Mouse (Mus musculus) E14TG2a.4 (cell line): ENCODE measurements at regions not wholly inside any gene's neighbourhood (a gene's known extent, or its start where the extent isn't known, plus 50 kb on each side); places are given as distances from the start of the nearest gene placed in this dataset.

Source experiments
- H3K27me3 ChIP-seq: 2 replicates; pipeline ENCODE4 v1.6.1; 2014; ENCODE audit warnings: low read length, control low read depth; ENCODE audit not compliant: insufficient read depth
- H3K36me3 ChIP-seq: 2 replicates; pipeline ENCODE4 v1.6.1; 2014; ENCODE audit warnings: low read length, control low read depth; ENCODE audit not compliant: insufficient read depth
- H3K4me1 ChIP-seq: replicated peaks from 2 replicates; pipeline ENCODE4 v1.6.1; 2014; ENCODE audit warnings: low read depth, low read length, control low read depth
- H3K4me3 ChIP-seq: replicated peaks from 2 replicates; pipeline ENCODE4 v1.5.1; 2014; ENCODE audit warnings: mild to moderate bottlenecking, low read length
- H3K9me3 ChIP-seq: 2 replicates; pipeline ENCODE4 v1.6.1; 2014; ENCODE audit warnings: low read length, control low read depth
- CTCF ChIP-seq: conservative IDR thresholded peaks from 2 replicates; pipeline ENCODE4 v1.5.1; 2014; ENCODE audit warnings: low read length
- NANOG ChIP-seq: IDR thresholded peaks from 2 replicates; pipeline ENCODE4 v1.6.1; 2014; ENCODE audit warnings: borderline replicate concordance, low read length, mixed read lengths
- POU5F1 ChIP-seq: IDR thresholded peaks from 2 replicates; pipeline ENCODE4 v1.6.1; 2014; ENCODE audit warnings: low read length, borderline replicate concordance

GRCm38 (mm10) chr11:31783506-31784063, 88.4 kb upstream of the Cpeb4 start:
- no peaks in the 10 kb centered on the region for H3K27me3 ChIP-seq
- peaks cover 48% of the 10 kb centered on the region for H3K9me3 ChIP-seq
- no peak overlapping the region for H3K4me3 ChIP-seq
- TF ChIP-seq POU5F1 (no peak), NANOG (no peak), CTCF (no peak)
- H3K4me1 ChIP-seq, result peaks cover 4% of the 10 kb centered on the region; the same call in 1 of the 2 replicates
- no peaks in the 10 kb centered on the region for H3K36me3 ChIP-seq

- Histone ChIP-seq H3K27me3 (no peaks in the 10 kb centered on the region), H3K4me1 (peaks cover 4% of the 10 kb centered on the region; the same call in 1 of the 2 replicates), H3K36me3 (no peaks in the 10 kb centered on the region), H3K4me3 (no peak overlapping the region), H3K9me3 (peaks cover 41% of the 10 kb centered on the region)
- no peak for TF ChIP-seq CTCF
- no peak for TF ChIP-seq POU5F1
- TF ChIP-seq NANOG, result no peak
These were observed 87.6 kb upstream of the Cpeb4 start for GRCm38 (mm10) chr11:31784332-31784901.

GRCm38 (mm10) chr11:31785160-31785559, 86.9 kb upstream of the Cpeb4 start:
- peaks cover 4% of the 10 kb centered on the region; the same call in 1 of the 2 replicates for H3K4me1 ChIP-seq
- no peaks in the 10 kb centered on the region for H3K27me3 ChIP-seq
- H3K4me3 ChIP-seq, result no peak overlapping the region
- H3K36me3 ChIP-seq, result no peaks in the 10 kb centered on the region
- TF ChIP-seq CTCF, result no peak
- no peak for TF ChIP-seq NANOG
- TF ChIP-seq POU5F1, result no peak
- peaks cover 41% of the 10 kb centered on the region for H3K9me3 ChIP-seq

- TF ChIP-seq NANOG, result no peak
- TF ChIP-seq POU5F1, result no peak
- TF ChIP-seq CTCF, result no peak
- no peak overlapping the region for H3K4me3 ChIP-seq
These were observed 84.6 kb upstream of the Cpeb4 start for GRCm38 (mm10) chr11:31787376-31787775.

GRCm38 (mm10) chr11:31787917-31788703, 83.9 kb upstream of the Cpeb4 start:
- no peaks in the 10 kb centered on the region for H3K27me3 ChIP-seq
- no peak for TF ChIP-seq CTCF
- TF ChIP-seq POU5F1, result no peak
- no peaks in the 10 kb centered on the region for H3K36me3 ChIP-seq
- peaks cover 4% of the 10 kb centered on the region; the same call in 1 of the 2 replicates for H3K4me1 ChIP-seq
- no peak overlapping the region for H3K4me3 ChIP-seq
- peaks cover 31% of the 10 kb centered on the region for H3K9me3 ChIP-seq

More at GRCm38 (mm10) chr11:31787376-31787775, 84.6 kb upstream of the Cpeb4 start:
- Histone ChIP-seq H3K4me1 (peaks cover 4% of the 10 kb centered on the region; the same call in 1 of the 2 replicates), H3K36me3 (no peaks in the 10 kb centered on the region), H3K27me3 (no peaks in the 10 kb centered on the region), H3K9me3 (peaks cover 33% of the 10 kb centered on the region)

GRCm38 (mm10) chr11:31789967-31790366, 82.0 kb upstream of the Cpeb4 start:
- no peaks in the 10 kb centered on the region for H3K27me3 ChIP-seq

GRCm38 (mm10) chr11:31791264-31791663, 80.7 kb upstream of the Cpeb4 start:
- H3K36me3 ChIP-seq, result no peaks in the 10 kb centered on the region
- no peaks in the 10 kb centered on the region for H3K27me3 ChIP-seq
- H3K9me3 ChIP-seq, result peaks cover 7% of the 10 kb centered on the region; the same call in 1 of the 2 replicates
- H3K4me3 ChIP-seq, result no peak overlapping the region
- H3K4me1 ChIP-seq, result peaks cover 4% of the 10 kb centered on the region; the same call in 1 of the 2 replicates
- no peak for TF ChIP-seq CTCF
- no peak for TF ChIP-seq POU5F1
- TF ChIP-seq NANOG, result no peak

More at GRCm38 (mm10) chr11:31789967-31790366, 82.0 kb upstream of the Cpeb4 start:
- no peak overlapping the region for H3K4me3 ChIP-seq
- peaks cover 4% of the 10 kb centered on the region; the same call in 1 of the 2 replicates for H3K4me1 ChIP-seq
- TF ChIP-seq POU5F1 (no peak), CTCF (no peak), NANOG (no peak)
- H3K36me3 ChIP-seq, result no peaks in the 10 kb centered on the region
- H3K9me3 ChIP-seq, result peaks cover 13% of the 10 kb centered on the region

- Histone ChIP-seq H3K4me3 (no peak overlapping the region), H3K9me3 (peaks cover 11% of the 10 kb centered on the region; the same call in 1 of the 2 replicates), H3K36me3 (no peaks in the 10 kb centered on the region), H3K27me3 (no peaks in the 10 kb centered on the region), H3K4me1 (no peaks in the 10 kb centered on the region)
- no peak for TF ChIP-seq POU5F1
- no peak for TF ChIP-seq CTCF
- no peak for TF ChIP-seq NANOG
These were observed 76.9 kb upstream of the Cpeb4 start for GRCm38 (mm10) chr11:31795084-31795483.

GRCm38 (mm10) chr11:31796245-31796644, 75.8 kb upstream of the Cpeb4 start:
- H3K27me3 ChIP-seq, result no peaks in the 10 kb centered on the region
- H3K4me1 ChIP-seq, result peaks cover under 1% of the 10 kb centered on the region; the same call in 1 of the 2 replicates
- TF ChIP-seq POU5F1 (no peak), NANOG (no peak), CTCF (no peak)
- no peak overlapping the region for H3K4me3 ChIP-seq
- peaks cover 11% of the 10 kb centered on the region; the same call in 1 of the 2 replicates for H3K9me3 ChIP-seq
- no peaks in the 10 kb centered on the region for H3K36me3 ChIP-seq
